Comparison of ENCODE assay signal across 18 mouse cellular contexts in genomic region chr12:113413996-113414395, GRCm38 (mm10).
"Had no signal": no experiment of that assay in that cellular context is flagged by ENCODE, and none has a peak within 500 bp of the region (broad histone marks: within the 10 kb centered on the region; RNA-seq: fewer than 3 reads in every experiment).

No protein-coding gene starts in this region.

- H3K36me3 ChIP-seq: midbrain, embryonic 10.5 days; midbrain, embryonic 12.5 days; neural tube, embryonic 13.5 days; neural tube, embryonic 15.5 days had no signal

- H3K4me3 ChIP-seq: megakaryocyte, embryonic 14.5 days; midbrain, embryonic 10.5 days; midbrain, embryonic 12.5 days; myocyte; neural tube, embryonic 13.5 days; neural tube, embryonic 15.5 days had no signal

- H3K4me1 ChIP-seq: megakaryocyte, embryonic 14.5 days; midbrain, embryonic 10.5 days; midbrain, embryonic 12.5 days; neural tube, embryonic 13.5 days; neural tube, embryonic 15.5 days had no signal

- H3K9me3 ChIP-seq: neural tube, embryonic 13.5 days had no signal

- DNase-seq: lung, adult 18-20 months; lung, embryonic 14.5 days; lung, postnatal 10 days; lung, postnatal 4 days; midbrain, embryonic 14.5 days; right cerebral cortex, postnatal 25 days; right cerebral cortex, postnatal 4 days; spleen, adult 18-20 months; thymus, adult 18-20 months; thymus, postnatal 14 days; thymus, postnatal 36 days had no signal

- H3K27me3 ChIP-seq: midbrain, embryonic 12.5 days; neural tube, embryonic 13.5 days; neural tube, embryonic 15.5 days had no signal

- ATAC-seq: midbrain, embryonic 16.5 days had no signal
